Mouse (Mus musculus) gastrocnemius, adult 8-10 months (tissue): Measurements from ENCODE around the gene Tanc2. TPM values are rescaled to one million over a fixed set of nuclear protein-coding genes. Genes with fewer than 3 reads are reported as not detected.

Source experiments
- DNase-seq, 2 experiments: peaks; one replicate each; pipeline ENCODE4 v3.0.0; 2022; ENCODE audit warnings: low spot score in 2 of 2
- total RNA-seq, 4 experiments: library from RNA; stranded (reverse); gene quantifications; 2 replicates each; pipeline ENCODE4 v1.2.4; 2022

Tanc2 gene
- total RNA-seq, 4 experiments from 2014 or later = 7.0 to 11.0 (median 8.3) TPM

DNA sequence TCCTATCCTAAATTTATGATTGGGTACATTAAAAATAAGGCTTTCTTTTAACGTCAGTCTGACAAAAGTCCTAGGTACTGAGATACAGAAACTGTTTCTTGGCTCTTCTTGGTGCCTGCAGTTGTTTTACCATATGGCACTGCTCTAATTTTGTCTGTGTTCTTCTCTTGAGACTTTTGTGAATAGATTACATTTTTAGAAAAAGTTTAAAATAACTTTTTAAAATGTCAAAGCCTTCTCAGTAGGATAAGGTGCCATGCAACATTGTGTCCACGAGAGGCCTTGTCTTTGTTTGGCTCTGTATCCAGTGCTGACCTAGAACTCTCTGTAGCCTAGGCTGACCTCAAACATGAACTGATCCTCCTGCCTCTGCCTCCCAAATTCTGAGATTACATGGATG lies 238.4 kb downstream of the Tanc2 start:
- DNase-seq = no peak

DNA sequence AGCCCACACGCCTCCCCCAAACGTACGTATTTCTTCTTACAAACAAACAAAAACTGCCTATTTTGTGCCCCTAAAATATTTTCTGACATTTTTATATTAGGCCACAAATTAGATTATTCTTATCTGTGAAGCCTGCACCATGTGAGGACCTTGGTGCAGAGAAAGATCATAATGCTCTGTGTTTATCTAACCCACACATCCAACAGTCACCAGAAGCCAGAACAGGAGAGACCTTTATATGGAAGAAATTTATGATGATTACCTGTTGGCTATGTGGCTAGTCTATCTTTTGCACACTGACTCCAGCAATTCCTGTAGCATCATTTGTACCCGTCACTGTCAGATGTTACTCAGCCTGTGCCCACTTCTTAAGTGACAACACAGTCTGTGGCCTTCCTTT lies 245.4 kb downstream of the Tanc2 start:
- no peak for DNase-seq

DNA sequence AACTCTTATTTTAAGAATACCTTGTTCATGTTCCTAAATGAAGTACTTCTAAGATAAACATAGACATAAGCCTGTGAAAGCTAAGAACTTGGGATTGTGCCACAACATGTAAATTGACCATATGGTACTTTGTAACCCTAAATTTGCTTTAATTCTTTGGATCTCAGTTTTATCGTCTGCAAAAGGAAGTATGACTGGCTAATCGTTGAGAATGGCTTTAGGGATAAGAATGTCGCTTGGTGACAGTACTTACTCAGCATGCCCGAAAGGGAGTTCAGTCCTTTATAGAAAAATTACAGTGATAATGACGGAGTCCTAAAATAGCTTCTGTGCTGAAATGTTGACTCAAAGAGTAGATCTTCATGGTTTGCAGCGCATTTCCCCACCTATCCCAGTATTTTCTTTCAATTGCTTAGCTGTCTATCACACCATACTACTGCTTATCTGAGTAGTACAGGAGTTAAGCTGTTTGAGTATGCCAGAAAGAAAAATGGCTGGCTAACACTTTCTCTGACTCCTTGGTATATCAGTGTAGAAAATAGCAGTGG lies 246.6 kb downstream of the Tanc2 start:
- no peak for DNase-seq

DNA sequence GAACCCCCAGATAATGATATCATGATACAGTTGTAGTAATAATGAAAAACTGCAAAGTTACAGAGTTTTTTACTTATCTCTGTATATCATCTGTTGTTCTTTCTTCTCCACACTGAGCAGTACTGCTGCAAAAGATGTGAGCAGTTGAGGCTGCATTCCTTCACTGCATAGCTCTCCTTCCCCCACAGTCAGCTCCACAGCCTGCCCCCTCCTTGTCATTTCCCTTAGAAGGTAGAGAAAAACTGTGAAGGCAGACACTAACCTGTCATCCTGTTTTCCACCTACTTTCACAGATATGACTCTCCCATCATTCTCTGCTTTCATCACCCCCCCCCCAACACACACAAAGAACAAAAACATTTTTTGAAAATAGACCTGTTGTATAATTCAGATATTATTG lies 248.2 kb downstream of the Tanc2 start:
- DNase-seq = no peak

DNA sequence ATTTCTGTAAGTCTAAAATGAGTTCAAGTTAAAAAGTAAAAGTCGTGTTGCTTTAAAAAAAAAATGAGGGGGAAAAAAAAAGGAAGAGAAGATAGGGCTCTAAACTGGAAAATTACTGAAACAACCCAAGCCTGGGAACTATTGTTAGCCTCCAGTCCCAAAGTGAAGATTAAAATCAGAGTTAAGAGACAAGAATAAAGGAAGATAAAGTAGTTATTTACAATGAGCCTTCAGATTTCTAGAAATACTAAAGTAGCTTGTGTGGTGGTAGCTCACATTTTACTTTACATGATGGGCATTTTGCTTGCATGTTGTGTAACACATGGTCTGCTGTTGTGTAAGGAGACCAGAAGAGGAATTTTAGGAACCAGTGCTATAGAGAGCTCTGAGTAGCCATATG lies 256.1 kb downstream of the Tanc2 start:
- no peak for DNase-seq

DNA sequence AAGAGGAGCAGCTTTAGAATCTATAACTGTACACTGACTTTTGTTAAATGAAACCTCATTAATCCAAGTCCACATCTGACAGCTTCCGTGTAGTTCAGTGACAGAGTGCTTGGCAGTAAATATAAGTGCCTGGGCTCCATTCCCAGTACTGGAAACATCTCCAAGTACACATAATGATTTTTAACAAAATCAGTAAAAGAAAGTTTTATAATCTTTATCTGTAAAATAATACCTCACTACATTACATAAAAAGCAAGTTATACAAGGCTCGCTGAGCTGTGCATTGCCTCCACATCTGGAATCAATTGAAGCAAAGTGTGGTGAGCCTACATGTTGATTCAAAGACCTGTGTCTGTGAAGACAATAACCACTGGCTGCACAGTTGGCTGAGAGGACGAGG lies 265.7 kb downstream of the Tanc2 start:
- no peak for DNase-seq

DNA sequence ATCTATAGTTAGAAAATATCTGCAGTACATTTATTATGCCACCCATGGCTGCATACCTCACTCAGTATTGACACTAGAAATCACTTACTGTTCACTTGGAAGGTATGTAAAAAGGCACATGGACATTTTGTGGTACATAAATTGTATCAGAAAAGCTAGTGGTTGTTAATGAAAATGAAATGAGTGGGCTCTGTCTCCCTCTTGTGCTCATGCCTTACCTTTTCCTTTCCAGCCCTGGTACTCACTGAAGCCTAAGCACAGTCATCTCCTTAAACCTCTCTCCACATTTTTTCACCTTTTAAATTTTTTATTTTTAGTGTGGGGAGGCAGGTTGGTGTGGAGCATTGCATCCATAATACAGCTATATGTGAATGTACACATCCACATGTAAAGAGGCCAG lies 268.3 kb downstream of the Tanc2 start:
- DNase-seq = no peak

DNA sequence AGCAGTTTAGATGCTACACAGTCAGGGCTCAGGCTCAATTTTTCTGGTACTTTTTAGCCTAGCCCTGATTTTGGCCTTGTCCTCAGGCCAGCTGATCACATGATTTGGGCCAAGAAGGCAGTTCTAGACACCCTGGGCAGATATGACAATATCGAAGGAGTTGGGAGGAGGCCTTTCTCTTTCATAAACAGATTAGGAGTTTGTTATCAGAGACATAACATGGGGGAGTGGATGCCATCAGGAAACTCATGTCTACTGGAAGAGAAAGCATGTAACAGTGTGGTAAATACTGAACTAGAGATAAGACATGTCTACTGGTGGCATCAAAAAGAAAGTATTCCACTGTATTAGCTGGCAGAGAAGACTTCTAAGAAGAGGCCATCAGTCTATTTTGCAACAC lies 295.8 kb downstream of the Tanc2 start:
- DNase-seq = no peak

DNA sequence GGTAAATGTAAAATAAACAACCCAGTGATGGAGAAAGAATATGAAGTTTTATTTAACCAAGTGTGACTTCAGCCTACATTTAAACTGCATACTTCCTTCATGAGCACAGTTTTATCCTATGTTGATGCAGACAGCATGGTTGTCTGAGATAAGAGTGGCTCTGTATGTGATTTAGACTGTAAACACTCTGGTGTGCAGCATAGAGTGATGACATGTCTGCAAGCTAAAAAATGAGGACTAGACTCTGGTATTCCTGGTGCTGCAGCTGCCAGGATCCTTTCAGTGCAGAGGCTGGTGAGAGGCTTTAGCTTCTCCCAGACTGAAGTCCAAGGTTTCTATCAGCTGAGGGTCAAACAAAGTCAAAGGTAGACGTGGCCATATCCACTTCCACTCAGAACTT lies 297.5 kb downstream of the Tanc2 start:
- no peak for DNase-seq

DNA sequence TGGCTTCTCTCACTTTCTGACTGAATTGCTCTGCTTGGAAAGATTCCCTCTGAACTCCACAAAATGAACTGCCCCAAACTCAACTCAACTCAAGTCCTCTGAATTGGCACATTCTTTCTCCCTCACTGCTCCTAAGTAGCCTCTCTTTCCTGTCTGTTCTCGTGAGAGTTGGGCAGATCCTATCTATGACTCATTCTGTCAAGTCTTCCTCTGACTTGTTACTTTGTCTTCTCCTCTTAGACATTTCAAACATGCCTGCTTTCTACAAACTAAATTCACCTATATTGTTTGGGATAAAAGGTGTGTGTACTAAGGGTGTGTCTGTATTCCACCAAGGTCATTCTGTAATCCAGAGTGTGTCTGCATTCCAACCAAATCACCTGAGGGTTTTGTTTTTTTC lies 309.4 kb downstream of the Tanc2 start:
- DNase-seq = no peak

DNA sequence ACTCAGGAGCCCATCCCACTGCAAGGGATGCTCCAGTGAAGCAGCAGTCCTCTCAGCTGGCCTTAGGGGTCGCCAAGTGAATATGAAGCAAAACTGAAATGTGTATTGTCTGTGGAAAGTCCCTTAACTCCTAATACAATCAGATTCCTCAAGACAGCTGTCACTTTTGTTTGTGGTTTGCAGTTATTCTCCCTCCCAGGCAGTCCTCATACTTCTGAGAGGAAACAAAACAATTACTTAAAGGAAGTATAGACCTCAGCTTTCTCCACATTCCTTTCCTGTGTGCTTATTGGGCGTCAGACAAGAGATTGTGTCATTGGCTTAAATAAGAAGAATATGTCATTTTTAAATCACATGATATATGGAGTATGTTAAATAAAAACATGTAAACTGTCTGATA lies 311.7 kb downstream of the Tanc2 start:
- no peak for DNase-seq

DNA sequence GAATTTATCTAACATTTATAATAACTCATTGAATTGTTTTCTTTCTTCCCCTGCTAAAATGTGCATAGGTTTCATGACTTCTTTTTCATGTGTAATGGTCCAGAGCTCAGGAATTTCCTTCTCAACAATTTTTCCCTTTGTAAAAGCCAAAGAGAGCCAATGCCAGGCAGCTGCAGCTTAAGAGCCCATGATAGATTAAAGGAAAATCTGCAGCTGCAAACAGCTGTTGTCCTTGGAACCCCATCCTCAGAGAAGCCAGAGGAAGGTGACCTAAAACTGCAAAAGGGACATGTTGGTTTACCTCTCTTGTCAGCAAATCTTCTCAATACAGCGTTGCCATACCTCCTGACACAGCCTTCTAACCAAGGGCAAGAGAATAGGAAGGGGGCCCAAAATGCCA lies 313.2 kb downstream of the Tanc2 start:
- DNase-seq = no peak

DNA sequence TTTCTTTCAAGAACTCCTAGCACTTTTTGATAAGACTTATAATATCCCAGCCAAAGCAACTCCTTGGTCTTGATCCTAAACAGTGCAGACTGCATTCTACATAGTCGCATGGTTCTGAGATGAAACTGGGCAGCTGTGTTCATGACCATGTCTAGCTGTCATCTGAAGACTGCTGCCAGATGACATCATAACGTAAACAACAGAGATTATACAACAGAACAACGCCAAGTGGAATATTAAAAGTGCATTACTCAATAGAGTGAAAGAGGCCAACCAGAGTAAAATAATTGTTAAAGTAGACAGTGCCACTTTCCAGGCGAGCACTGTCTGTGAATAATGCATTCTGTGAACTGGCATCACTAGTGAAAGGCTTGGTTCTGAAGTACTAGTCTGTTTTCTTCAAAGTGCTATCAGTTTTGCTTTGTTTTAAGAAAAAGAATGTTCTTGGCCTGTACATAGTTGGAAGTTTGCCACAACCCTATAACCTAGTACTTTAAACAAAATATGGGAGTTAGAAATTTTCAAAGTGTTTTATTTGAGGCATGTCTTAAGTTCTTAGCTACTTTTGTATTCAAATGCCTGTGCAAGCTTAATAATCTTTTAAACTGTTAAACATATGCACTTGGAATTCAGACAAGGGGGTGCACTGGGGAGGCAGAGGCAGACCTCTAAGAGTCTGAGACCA lies 315.9 kb downstream of the Tanc2 start:
- no peak for DNase-seq

DNA sequence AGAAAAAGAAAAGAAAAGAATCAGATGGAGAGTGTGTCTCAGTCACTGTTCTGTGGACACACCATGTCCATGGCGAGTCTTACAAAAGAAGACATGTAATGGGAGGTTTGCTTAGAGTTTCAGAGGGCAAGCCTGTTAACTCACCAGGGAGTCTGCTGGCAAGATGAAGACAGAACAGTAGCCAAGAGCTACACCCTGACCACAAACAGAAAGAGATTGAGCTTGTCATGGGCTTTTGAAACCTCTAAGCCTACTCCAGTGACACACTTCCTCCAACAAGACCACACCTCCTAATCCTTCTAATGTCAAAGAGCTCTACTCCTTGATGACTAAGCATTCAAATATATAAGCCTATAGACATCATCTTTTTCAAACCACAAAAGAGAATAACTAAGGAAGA lies 317.6 kb downstream of the Tanc2 start:
- no peak for DNase-seq

DNA sequence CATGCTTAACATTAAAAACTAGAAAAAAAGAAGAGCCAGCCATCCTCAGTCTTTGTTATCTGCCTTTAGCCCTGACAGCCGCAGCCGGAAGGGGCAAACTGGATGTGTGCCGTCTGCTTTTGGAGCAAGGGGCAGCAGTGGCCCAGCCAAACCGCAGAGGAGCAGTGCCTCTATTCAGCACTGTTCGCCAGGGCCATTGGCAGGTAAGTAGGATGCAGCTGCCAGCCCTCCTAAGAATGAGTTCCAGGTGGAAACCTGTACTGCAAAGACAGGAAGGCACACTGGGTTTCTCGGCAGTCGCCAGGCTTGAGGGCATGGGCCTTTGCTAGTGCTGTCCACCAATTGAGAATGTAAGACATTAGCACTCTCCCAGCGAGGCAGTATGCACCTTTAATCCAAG lies 319.1 kb downstream of the Tanc2 start:
- no peak for DNase-seq

DNA sequence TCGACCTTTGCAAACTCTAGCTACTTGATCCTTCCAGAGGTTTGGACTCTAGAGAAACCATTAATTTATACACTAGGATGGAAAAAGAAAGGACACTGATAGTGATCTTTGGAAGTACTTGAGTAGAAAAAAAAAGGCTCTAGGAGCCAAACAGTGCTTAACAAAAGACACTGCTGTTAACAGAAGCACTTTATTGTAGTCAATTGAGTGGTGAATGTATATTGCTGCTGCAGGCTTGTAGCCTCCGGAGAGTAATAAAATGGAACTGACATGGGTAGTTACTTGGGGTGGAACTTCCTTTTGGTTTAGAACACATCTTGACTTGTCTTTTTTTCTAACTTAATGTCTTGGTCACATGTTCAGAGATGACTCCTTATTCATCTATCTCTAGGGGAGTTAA lies 319.8 kb downstream of the Tanc2 start:
- no peak for DNase-seq

DNA sequence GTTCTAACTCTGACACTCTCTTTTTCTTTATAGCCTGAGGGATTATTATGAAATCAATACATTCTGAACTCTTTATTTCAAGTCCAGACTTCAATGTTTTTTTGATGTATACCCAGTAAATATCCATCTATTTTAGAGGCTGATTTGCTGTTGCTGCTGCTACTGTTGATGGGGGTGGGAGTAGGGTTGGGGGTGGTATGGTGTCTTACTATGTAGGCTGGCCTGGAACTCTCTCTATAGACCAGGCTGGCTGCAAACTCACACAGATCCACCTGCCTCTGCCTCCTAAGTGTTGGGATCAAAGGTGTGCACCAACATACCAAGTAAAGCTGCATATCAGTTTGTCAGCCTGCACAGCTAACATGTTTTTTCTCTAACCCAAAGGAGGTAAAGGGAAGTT lies 321.4 kb downstream of the Tanc2 start:
- DNase-seq = no peak

DNA sequence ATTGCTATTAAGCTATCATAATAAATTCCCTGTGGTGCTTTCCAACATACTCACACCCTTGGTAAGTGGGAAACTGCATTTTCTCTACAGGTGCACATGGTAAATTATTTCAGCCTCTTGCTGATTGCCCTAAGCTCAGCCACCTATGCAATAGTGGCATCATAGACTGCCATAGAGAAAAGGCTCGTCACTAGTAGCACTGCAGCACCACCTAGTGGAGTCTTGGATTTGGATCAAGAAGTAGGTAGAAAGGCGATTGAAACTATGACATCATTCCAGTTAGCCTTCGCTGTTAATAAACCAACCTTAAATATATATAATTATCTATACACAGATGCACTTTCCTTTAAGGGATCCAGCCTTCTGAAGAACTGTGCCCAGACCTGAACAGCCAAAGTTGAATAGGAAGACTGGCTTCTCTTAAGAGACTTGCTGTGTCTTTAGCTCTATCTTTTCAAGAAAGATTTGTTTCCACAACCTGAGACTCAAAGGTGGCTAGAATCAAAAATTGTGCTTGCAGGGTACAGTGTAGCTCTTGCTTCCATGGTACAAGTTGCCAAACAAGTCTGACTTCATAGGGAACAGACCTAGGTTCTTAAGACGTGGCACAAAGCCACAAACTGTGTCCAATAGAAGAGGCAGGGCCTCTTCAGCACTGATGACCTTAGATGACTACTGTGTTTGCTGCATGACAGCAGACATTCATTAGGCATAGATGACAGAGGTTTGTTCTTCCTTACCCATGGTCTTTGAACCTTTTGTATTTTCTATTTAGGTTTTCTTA lies 322.0 kb downstream of the Tanc2 start:
- peak; percentile 36 to 48 for DNase-seq

DNA sequence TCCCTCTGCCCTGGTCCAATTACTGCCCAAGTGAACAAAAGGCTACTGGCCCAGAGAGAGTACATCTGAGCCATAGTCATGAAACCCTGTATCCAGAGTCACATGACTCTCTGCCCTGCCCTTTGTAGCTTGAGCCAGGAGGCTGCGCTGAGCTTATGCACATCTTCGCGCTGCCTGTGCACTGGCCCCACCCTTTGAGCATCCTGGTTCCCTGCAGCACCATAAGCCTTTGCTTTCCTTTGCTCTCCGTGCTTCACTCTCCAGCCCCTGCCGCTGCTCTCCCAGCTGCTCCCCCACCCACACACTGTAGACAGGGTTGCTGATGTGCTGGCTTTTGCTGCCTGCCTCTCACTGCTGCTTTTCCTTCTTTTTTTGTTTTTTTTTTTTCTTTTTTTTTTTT lies 323.8 kb downstream of the Tanc2 start:
- no peak for DNase-seq

DNA sequence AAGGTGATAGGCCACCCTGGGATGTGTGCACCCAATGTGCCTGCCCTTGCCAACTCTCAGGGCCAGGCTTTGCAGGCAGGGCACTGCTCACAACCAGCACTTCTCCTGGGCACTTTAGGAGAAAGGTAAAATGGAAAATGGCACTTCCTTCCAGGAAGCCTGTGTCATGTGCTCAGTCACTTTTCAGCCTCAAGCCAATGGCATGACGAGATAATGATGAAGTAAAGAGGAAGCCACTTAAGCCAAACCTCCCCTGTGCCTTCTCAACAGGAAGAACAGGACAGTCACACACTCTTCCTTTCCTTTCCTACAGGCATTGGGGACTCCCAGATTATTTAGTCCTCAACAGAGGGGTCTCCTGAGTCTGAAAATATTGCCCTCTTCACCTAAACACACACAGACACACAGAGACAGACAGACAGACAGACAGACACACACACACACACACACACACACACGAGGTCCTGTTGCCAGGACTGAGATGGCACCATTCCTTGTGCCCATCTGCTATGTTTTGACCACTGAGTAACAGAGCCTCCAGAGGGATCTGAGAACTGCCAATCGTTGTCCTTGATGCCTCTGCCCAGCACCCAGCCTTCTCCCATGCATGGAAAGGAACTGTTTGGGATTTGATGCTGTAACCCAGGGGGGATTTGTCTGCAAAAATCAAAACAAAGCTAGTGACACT lies 330.5 kb downstream of the Tanc2 start:
- no peak for DNase-seq

DNA sequence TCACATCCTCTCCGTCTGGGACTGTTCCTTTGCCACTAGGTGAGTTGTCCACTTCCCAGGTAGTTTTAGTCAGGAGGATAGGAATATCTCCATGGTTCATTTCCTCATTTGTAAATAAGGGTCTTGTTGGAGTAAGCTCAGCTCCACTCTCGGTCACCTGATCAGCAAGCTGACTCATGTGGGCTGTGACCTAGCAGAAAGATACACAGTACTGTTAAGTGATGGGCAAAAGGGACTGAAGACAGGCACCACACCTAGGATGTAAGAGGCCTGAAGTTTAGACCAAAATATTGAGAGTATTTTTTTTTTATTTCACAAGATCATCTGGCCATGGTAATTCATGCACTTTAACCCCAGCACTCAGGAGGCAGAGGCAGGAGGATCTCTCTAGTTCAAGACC lies 331.1 kb downstream of the Tanc2 start:
- DNase-seq = no peak

DNA sequence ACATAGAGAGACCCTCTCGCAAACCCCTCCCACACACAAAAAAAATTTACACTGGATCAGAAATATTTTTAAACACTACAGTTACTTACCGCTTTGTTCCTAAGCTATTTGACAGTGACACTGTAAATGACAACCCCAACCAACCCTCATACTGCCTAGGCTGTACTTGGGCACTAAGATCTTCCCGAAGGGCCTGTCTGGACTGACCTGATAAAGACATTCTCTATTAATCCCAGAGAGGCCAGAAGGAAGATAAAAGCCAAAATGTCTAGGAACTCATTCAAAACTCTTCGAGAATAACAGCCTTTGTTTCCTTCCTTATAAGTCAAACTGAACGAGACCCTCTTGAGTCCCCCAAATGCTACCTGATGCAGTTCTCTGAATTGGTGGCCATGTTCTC lies 331.5 kb downstream of the Tanc2 start:
- no peak for DNase-seq
